In genomic region chr1:135834206-135834859, GRCm38 (mm10) we compare ENCODE assay signal across 16 mouse cellular contexts. TPM values are rescaled to one million over a fixed set of nuclear protein-coding genes. Genes with fewer than 3 reads are reported as not detected.
DNase-seq lines count a peak whose midpoint lies in the region; ATAC-seq and TF ChIP-seq lines count a peak whose summit lies in the region.
"Had no signal": no experiment of that assay in that cellular context is flagged by ENCODE, and none has a peak within 500 bp of the region (broad histone marks: within the 10 kb centered on the region; RNA-seq: fewer than 3 reads in every experiment).

No protein-coding gene starts in this region.

- H3K27ac ChIP-seq in heart, embryonic 11.5 days (ENCODE audit: low read depth, low read length): peak overlapping the region; percentile 80
- no peak overlapping the region for H3K27ac ChIP-seq in thymus, adult 2 months (ENCODE audit: control insufficient read depth, insufficient read depth, low read length)
- H3K27ac ChIP-seq: hindbrain, postnatal 0 days; limb, embryonic 13.5 days had no signal

- no peaks in the 10 kb centered on the region for H3K36me3 ChIP-seq in heart, embryonic 11.5 days (ENCODE audit: control insufficient read depth, insufficient read depth, low read length)
- H3K36me3 ChIP-seq in thymus, adult 2 months (ENCODE audit: control insufficient read depth, insufficient read depth, low read length): no peaks in the 10 kb centered on the region
- H3K36me3 ChIP-seq in myocyte (ENCODE audit: control insufficient read depth, insufficient read depth): peaks cover under 1% of the 10 kb centered on the region
- H3K36me3 ChIP-seq: limb, embryonic 13.5 days had no signal

- DNase-seq in heart, adult 8-10 months (ENCODE audit: low spot score): no peak
- DNase-seq in thymus, adult 2 months: peak; percentile 19
- no peak for DNase-seq in thymus, adult 18-20 months
- DNase-seq in thymus, postnatal 4 days: peak; percentile 64
- DNase-seq in layer of hippocampus, adult 9-11 months: no peak
- no peak for DNase-seq in left cerebral cortex, adult 8-10 months (ENCODE audit: low spot score in 2 of 2)
- DNase-seq: cerebellum, adult 18-20 months; kidney, postnatal 14 days; layer of hippocampus, postnatal 36 days; lung, adult 2 months had no signal

- no peaks in the 10 kb centered on the region for H3K9me3 ChIP-seq in heart, embryonic 11.5 days (replicated peaks; ENCODE audit: control insufficient read depth, low read length)
- H3K9me3 ChIP-seq: limb, embryonic 13.5 days had no signal

- no peak for TF ChIP-seq POLR2A in thymus, adult 2 months (IDR thresholded peaks at IDR 0.05; ENCODE audit: control insufficient read depth, extremely low read depth, insufficient read depth, low read length, poor library complexity)
- TF ChIP-seq POLR2A in myocyte (IDR thresholded peaks at IDR 0.05; ENCODE audit: insufficient read length, low read depth): no peak

- no peak for TF ChIP-seq CTCF in thymus, adult 2 months (IDR thresholded peaks at IDR 0.05; ENCODE audit: borderline replicate concordance, control insufficient read depth, extremely low read depth, insufficient read depth, low read length, poor library complexity)

- no peak for ATAC-seq in heart, embryonic 11.5 days (replicated peaks; ENCODE audit: insufficient number of reproducible peaks, low FRiP score, low TSS enrichment)
- ATAC-seq: hindbrain, postnatal 0 days had no signal

- 40% methylated on average over 6 of the region's 6 CpGs for WGBS in heart, embryonic 11.5 days (ENCODE audit: insufficient replicate concordance)
- 52% methylated on average over 6 of the region's 6 CpGs for WGBS in thymus, adult 2 months

- H3K4me2 ChIP-seq in heart, embryonic 11.5 days: no peak overlapping the region
- H3K4me2 ChIP-seq in myocyte (ENCODE audit: low read depth): peak overlapping the region; percentile 18
- H3K4me2 ChIP-seq: limb, embryonic 13.5 days had no signal

- no peak overlapping the region for H3ac ChIP-seq in myocyte (ENCODE audit: control insufficient read depth, insufficient read length)

- no peak overlapping the region for H3K9ac ChIP-seq in heart, embryonic 11.5 days (ENCODE audit: low read depth, low read length)
- H3K9ac ChIP-seq: limb, embryonic 13.5 days had no signal

- peaks cover 30% of the 10 kb centered on the region for H3K79me2 ChIP-seq in myocyte (ENCODE audit: control insufficient read depth, insufficient read depth)

- peaks cover 4% of the 10 kb centered on the region; the same call in 1 of the 2 replicates for H3K27me3 ChIP-seq in heart, embryonic 11.5 days (ENCODE audit: control insufficient read depth, insufficient read depth, low read length)
- H3K27me3 ChIP-seq in thymus, adult 2 months (ENCODE audit: control insufficient read depth, insufficient read depth, low read length): no peaks in the 10 kb centered on the region
- no peaks in the 10 kb centered on the region for H3K27me3 ChIP-seq in myocyte (ENCODE audit: control insufficient read depth, insufficient read depth, insufficient read length)
- H3K27me3 ChIP-seq: limb, embryonic 13.5 days had no signal

- H3K4me1 ChIP-seq in heart, embryonic 11.5 days (ENCODE audit: control insufficient read depth, insufficient read depth, low read length): peaks cover 61% of the 10 kb centered on the region
- peaks cover 10% of the 10 kb centered on the region for H3K4me1 ChIP-seq in thymus, adult 2 months (replicated peaks; ENCODE audit: control insufficient read depth, insufficient read depth, low read length)

- no peak overlapping the region for H3K4me3 ChIP-seq in heart, embryonic 11.5 days (ENCODE audit: low read depth, low read length)
- no peak overlapping the region for H3K4me3 ChIP-seq in thymus, adult 2 months (ENCODE audit: control insufficient read depth, insufficient read depth, low read length)
- H3K4me3 ChIP-seq in myocyte: no peak overlapping the region
- H3K4me3 ChIP-seq: limb, embryonic 13.5 days had no signal

TF ChIP-seq in myocyte, 11 proteins besides CTCF, POLR2A, EP300 and RAD21:
- TF ChIP-seq USF1 (IDR thresholded peaks at IDR 0.05; ENCODE audit: low read depth): no peak
- TF ChIP-seq MAX (IDR thresholded peaks at IDR 0.05; ENCODE audit: low read depth): no peak
- TF ChIP-seq REST (IDR thresholded peaks at IDR 0.05; ENCODE audit: insufficient read depth, insufficient read length): no peak
- TF ChIP-seq E2F4 (IDR thresholded peaks at IDR 0.05; ENCODE audit: insufficient read depth): no peak
- TF ChIP-seq TCF12 (IDR thresholded peaks at IDR 0.05; ENCODE audit: insufficient read depth, poor library complexity, severe bottlenecking): peak; percentile 100
- TF ChIP-seq POLR2AphosphoS2 (IDR thresholded peaks at IDR 0.05; ENCODE audit: insufficient read length, low read depth): no peak
- TF ChIP-seq SRF (IDR thresholded peaks at IDR 0.05; ENCODE audit: control insufficient read depth, insufficient read length, low read depth): no peak
- TF ChIP-seq MYOD1 (IDR thresholded peaks at IDR 0.05; ENCODE audit: control insufficient read depth in 1 of 3, insufficient read length in 2 of 3, low read depth in 2 of 3): peak; percentile 91 to 99 (median 99)
- peak; percentile 100 for TF ChIP-seq TCF3 (IDR thresholded peaks at IDR 0.05; ENCODE audit: insufficient read length, low read depth)
- TF ChIP-seq CEBPB (IDR thresholded peaks at IDR 0.05; ENCODE audit: insufficient read depth, poor library complexity, severe bottlenecking): no peak
- peak; percentile 99 to 100 (median 100) for TF ChIP-seq MYOG (IDR thresholded peaks at IDR 0.05; ENCODE audit: control insufficient read depth in 1 of 3, insufficient read depth in 1 of 3, insufficient read length in 2 of 3, low read depth in 2 of 3)

RNA-seq across cellular contexts. Expression of gene Tnnt2, which starts 1.8 kb away (rescaled TPM):
- 3,916 and 3,947 TPM in 2 replicates for polyA plus RNA-seq in heart, embryonic 11.5 days (2014; fragmentation: Nextera tagmentation; extraction: Ambion mirVana)
- over 10,000 TPM in 2 of 4 experiments, 1,000 to 10,000 TPM in 2; 8,821 to 11,650 (median 10,060) TPM for total RNA-seq in heart, adult 8-10 months (2022)
- 6.7 and 90.4 TPM in 2 replicates for polyA plus RNA-seq in thymus, adult 2 months (2012; rRNA removed)
- 2,000 TPM for polyA plus RNA-seq in myocyte (2012; fragmentation: generic; extraction: Trizol)
- total RNA-seq in left cerebral cortex, adult 8-10 months (2022): 10 to 100 TPM; 11.8 to 18.8 (median 13.4) TPM
- total RNA-seq: megakaryocyte-erythroid progenitor cell, adult 5-6 weeks; neutrophil, adult 5-6 weeks had no signal

RNA-seq across cellular contexts. Expression of gene Lad1, which starts 15.9 kb away (rescaled TPM):
- 2.3 and 3.1 TPM in 2 replicates for polyA plus RNA-seq in heart, embryonic 11.5 days (2014; fragmentation: Nextera tagmentation; extraction: Ambion mirVana)
- 1 to 10 TPM; 5.0 to 8.6 (median 5.5) TPM for total RNA-seq in heart, adult 8-10 months (2022)
- 36.0 and 38.7 TPM in 2 replicates for polyA plus RNA-seq in thymus, adult 2 months (2012; rRNA removed)
- 0.46 TPM for polyA plus RNA-seq in myocyte (2012; fragmentation: generic; extraction: Trizol)
- 1 to 10 TPM in 2 of 4 experiments, under 1 TPM in 2; 0.68 to 1.2 (median 1.1) TPM for total RNA-seq in left cerebral cortex, adult 8-10 months (2022)
- total RNA-seq: megakaryocyte-erythroid progenitor cell, adult 5-6 weeks had no signal

RNA-seq across cellular contexts. Expression of gene Tnni1, which starts 55.1 kb away (rescaled TPM):
- 3,442 and 3,640 TPM in 2 replicates for polyA plus RNA-seq in heart, embryonic 11.5 days (2014; fragmentation: Nextera tagmentation; extraction: Ambion mirVana)
- 1 to 10 TPM in 2 of 4 experiments, under 1 TPM in 2; 0.44 to 2.4 (median 1.1) TPM for total RNA-seq in heart, adult 8-10 months (2022)
- 2.1 and 2.2 TPM in 2 replicates for polyA plus RNA-seq in thymus, adult 2 months (2012; rRNA removed)
- polyA plus RNA-seq in myocyte (2012; fragmentation: generic; extraction: Trizol): 3,569 TPM
- total RNA-seq in left cerebral cortex, adult 8-10 months (2022): 1 to 10 TPM; 3.7 to 7.8 (median 4.2) TPM
- total RNA-seq: neutrophil, adult 5-6 weeks had no signal

Comparison
In these comparisons a context has a peak if more than half of its experiments do, and no peak if none do; other contexts are left out.
1. DNase-seq: peak in thymus, adult 2 months (single experiment) and thymus, postnatal 4 days (single experiment); none in heart, adult 8-10 months (single experiment), thymus, adult 18-20 months (0 of 2), layer of hippocampus, adult 9-11 months (single experiment) and left cerebral cortex, adult 8-10 months (0 of 2).
2. RNA of gene Tnnt2, which starts 1.8 kb away (polyA plus RNA-seq): 3,916 to 3,947 TPM in heart, embryonic 11.5 days and 2,000 TPM in myocyte (single experiment); 6.7 to 90.4 TPM in thymus, adult 2 months; every median in the first group is over 10 times any median in the second.
3. RNA of gene Tnni1, which starts 55.1 kb away (polyA plus RNA-seq): 3,569 TPM in myocyte (single experiment) and 3,442 to 3,640 TPM in heart, embryonic 11.5 days; 2.1 to 2.2 TPM in thymus, adult 2 months; every median in the first group is over 1,000 times any median in the second.